Mouse (Mus musculus): ENCODE data around the gene Agl.

- TF ChIP-seq CTCF (IDR thresholded peaks at IDR 0.05; ENCODE audit: control insufficient read depth, insufficient read depth, insufficient read length) (no peak), MAX (IDR thresholded peaks at IDR 0.05) (no peak)
Measured at GRCm38 (mm10) chr3:116718951-116719350, 89.0 kb downstream of the Agl start.
